Mouse (Mus musculus) cerebellum, adult 2 months (tissue): ENCODE results near the gene Timd2.

Experiments used
- CTCF ChIP-seq: fragments of 200-500 bp; IDR thresholded peaks from 2 replicates; pipeline ENCODE4 v1.5.1; 2011; ENCODE audit warnings: low read depth, mild to moderate bottlenecking, control low read depth, low read length, moderate library complexity, borderline replicate concordance; ENCODE audit not compliant: insufficient read depth
- POLR2A ChIP-seq: fragments of 200-500 bp; IDR thresholded peaks from 2 replicates; pipeline ENCODE4 v1.6.1; 2011; ENCODE audit warnings: low read length, control low read depth, borderline replicate concordance; ENCODE audit not compliant: insufficient read depth

- no peak for TF ChIP-seq CTCF
- no peak for TF ChIP-seq POLR2A
These were observed at the start of gene Timd2 for GRCm38 (mm10) chr11:46706664-46707356.
